Mouse (Mus musculus) bone marrow macrophage, adult 2 months (primary cell): ENCODE measurements around the gene Srp9. TPM values are rescaled to one million over a fixed set of nuclear protein-coding genes. Genes with fewer than 3 reads are reported as not detected.

Experiments used
- H3K27ac ChIP-seq: 2 replicates; pipeline ENCODE4 v1.5.1; 2012; ENCODE audit warnings: low read depth, low read length; ENCODE audit not compliant: insufficient read depth
- H3K4me1 ChIP-seq: 2 replicates; pipeline ENCODE4 v1.6.1; 2012; ENCODE audit warnings: low read length; ENCODE audit not compliant: control insufficient read depth, insufficient read depth
- H3K4me3 ChIP-seq: 2 replicates; pipeline ENCODE4 v1.5.1; 2012; ENCODE audit warnings: mild to moderate bottlenecking, low read length, moderate library complexity; ENCODE audit not compliant: insufficient read depth
- CTCF ChIP-seq: IDR thresholded peaks from 2 replicates; pipeline ENCODE4 v1.5.1; 2012; ENCODE audit warnings: low read depth, mild to moderate bottlenecking, low read length, moderate library complexity
- POLR2A ChIP-seq: IDR thresholded peaks from 2 replicates; pipeline ENCODE4 v1.6.1; 2012; ENCODE audit warnings: mild to moderate bottlenecking, low read depth, low read length, borderline replicate concordance
- polyA plus RNA-seq: library from polyadenylated mRNA; stranded (reverse); fragments of >200 nt; gene quantifications from 2 replicates; pipeline ENCODE4 v1.2.4, GENCODE M21; 2012; ENCODE audit not compliant: missing spikeins, insufficient read depth, insufficient read length

Srp9 gene
- 81.0 and 100 TPM in 2 replicates for polyA plus RNA-seq

- H3K27ac ChIP-seq: peak within 1 kb of the TSS; percentile 42
- H3K4me1 ChIP-seq: peaks cover 4% of the 10 kb centered on the region; the same call in 1 of the 2 replicates
- peak within 1 kb of the TSS; percentile 85 for H3K4me3 ChIP-seq
- TF ChIP-seq POLR2A (no peak), CTCF (peak; percentile 56)
Observed at GRCm38 (mm10) chr1:182124506-182124905, at the start of gene Srp9. TSS of gene Srp9 (plus strand) at chr1:182124737.

GRCm38 (mm10) chr1:182081744-182082419 is 42.7 kb upstream of the Srp9 start:
- TF ChIP-seq POLR2A: no peak
- TF ChIP-seq CTCF: no peak
- H3K4me1 ChIP-seq: peaks cover 18% of the 10 kb centered on the region
- no peak overlapping the region for H3K27ac ChIP-seq
- H3K4me3 ChIP-seq: no peak overlapping the region

GRCm38 (mm10) chr1:182083459-182083858 is 41.1 kb upstream of the Srp9 start:
- peaks cover 32% of the 10 kb centered on the region for H3K4me1 ChIP-seq
- TF ChIP-seq POLR2A (no peak), CTCF (no peak)
- no peak overlapping the region for H3K4me3 ChIP-seq
- H3K27ac ChIP-seq: no peak overlapping the region

- no peak overlapping the region for H3K4me3 ChIP-seq
- H3K27ac ChIP-seq: no peak overlapping the region
- TF ChIP-seq POLR2A: no peak
- TF ChIP-seq CTCF: no peak
- peaks cover 35% of the 10 kb centered on the region for H3K4me1 ChIP-seq
Observed at GRCm38 (mm10) chr1:182086759-182087158, 37.8 kb upstream of the Srp9 start.

GRCm38 (mm10) chr1:182087351-182087750 is 37.2 kb upstream of the Srp9 start:
- H3K4me1 ChIP-seq: peaks cover 29% of the 10 kb centered on the region
- TF ChIP-seq CTCF (no peak), POLR2A (no peak)
- H3K4me3 ChIP-seq: no peak overlapping the region
- peak overlapping the region; percentile 64 for H3K27ac ChIP-seq

GRCm38 (mm10) chr1:182087753-182088633 is 36.5 kb upstream of the Srp9 start:
- Histone ChIP-seq H3K27ac (peak overlapping the region; percentile 64), H3K4me3 (no peak overlapping the region), H3K4me1 (peaks cover 27% of the 10 kb centered on the region)
- no peak for TF ChIP-seq CTCF
- TF ChIP-seq POLR2A: no peak

- no peak for TF ChIP-seq CTCF
- H3K27ac ChIP-seq: no peak overlapping the region
- no peak overlapping the region for H3K4me3 ChIP-seq
Observed at GRCm38 (mm10) chr1:182088844-182089418, 35.6 kb upstream of the Srp9 start.

GRCm38 (mm10) chr1:182089600-182090297 is 34.8 kb upstream of the Srp9 start:
- H3K27ac ChIP-seq: no peak overlapping the region
- no peak for TF ChIP-seq POLR2A
- no peak for TF ChIP-seq CTCF
- H3K4me1 ChIP-seq: peaks cover 21% of the 10 kb centered on the region
- no peak overlapping the region for H3K4me3 ChIP-seq

More at GRCm38 (mm10) chr1:182088844-182089418, 35.6 kb upstream of the Srp9 start:
- H3K4me1 ChIP-seq: peaks cover 27% of the 10 kb centered on the region

GRCm38 (mm10) chr1:182090298-182090677 is 34.2 kb upstream of the Srp9 start:
- H3K4me3 ChIP-seq: no peak overlapping the region
- TF ChIP-seq POLR2A (no peak), CTCF (no peak)
- no peak overlapping the region for H3K27ac ChIP-seq
- peaks cover 21% of the 10 kb centered on the region for H3K4me1 ChIP-seq
